ENCODE assay signal across 8 mouse cellular contexts in the genomic region with DNA sequence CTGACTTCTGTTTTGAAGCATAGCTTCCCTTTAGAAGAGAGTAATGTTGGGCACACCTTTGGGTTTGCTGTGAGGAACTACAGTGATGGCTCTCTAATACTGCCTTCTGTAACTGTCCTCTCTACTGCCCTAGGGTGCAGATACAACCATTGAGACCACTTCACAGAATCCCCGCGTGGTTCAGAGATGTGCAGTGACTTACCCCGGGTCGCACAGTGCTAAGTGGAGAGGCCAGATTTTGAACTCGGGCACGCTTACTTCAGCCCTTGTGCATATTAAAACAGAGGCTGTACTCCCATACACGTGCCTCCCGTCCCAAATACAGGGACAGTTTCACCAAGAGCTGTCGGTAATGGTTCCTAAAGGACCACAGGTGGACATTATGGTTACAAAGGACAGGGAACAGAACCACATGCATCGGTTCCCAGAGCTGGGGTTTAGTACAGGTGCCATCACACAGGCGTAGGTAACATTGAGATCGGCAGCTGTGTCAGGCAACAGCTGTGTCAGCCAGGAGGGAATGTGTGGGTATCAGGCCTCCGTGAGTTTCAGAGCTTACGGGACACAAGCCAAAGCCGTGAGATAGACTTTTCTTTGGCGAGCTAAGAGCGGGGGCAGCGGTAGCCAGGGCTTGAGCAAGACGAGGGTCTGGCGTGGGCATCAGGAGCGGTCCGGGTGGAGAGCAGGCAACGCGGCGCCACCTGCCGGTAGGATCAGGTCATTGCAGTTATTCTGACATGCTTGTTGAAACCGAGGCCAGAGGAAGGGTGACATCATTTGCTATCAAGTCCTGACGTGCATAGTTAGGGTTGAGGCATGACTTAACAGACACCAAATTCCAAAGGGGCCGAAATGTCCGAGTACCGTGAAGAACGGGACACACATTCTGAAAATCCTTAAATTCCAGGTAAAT.
DNase-seq lines count a peak whose midpoint lies in the region; ATAC-seq lines count a peak whose summit lies in the region.

No protein-coding gene starts in this region.

- H3K4me2 ChIP-seq in lung, embryonic 15.5 days = peak overlapping the region; percentile 61

- no peaks in the 10 kb centered on the region for H3K36me3 ChIP-seq in hindbrain, embryonic 10.5 days
- no peaks in the 10 kb centered on the region for H3K36me3 ChIP-seq in lung, embryonic 15.5 days

- H3K4me1 ChIP-seq in hindbrain, embryonic 10.5 days (replicated peaks) = peaks cover 16% of the 10 kb centered on the region
- H3K4me1 ChIP-seq in lung, embryonic 15.5 days = peaks cover 19% of the 10 kb centered on the region

- 6% methylated on average over 32 of the region's 32 CpGs for WGBS in hindbrain, embryonic 10.5 days
- WGBS in lung, embryonic 15.5 days = 6% methylated on average over 32 of the region's 32 CpGs

- peaks cover 7% of the 10 kb centered on the region for H3K27me3 ChIP-seq in hindbrain, embryonic 10.5 days (ENCODE audit: insufficient read depth, poor library complexity, severe bottlenecking)
- peaks cover 3% of the 10 kb centered on the region; the same call in 1 of the 2 replicates for H3K27me3 ChIP-seq in lung, embryonic 15.5 days

- no peaks in the 10 kb centered on the region for H3K9me3 ChIP-seq in hindbrain, embryonic 10.5 days
- H3K9me3 ChIP-seq in lung, embryonic 15.5 days = no peaks in the 10 kb centered on the region

- no peak overlapping the region for H3K27ac ChIP-seq in hindbrain, embryonic 10.5 days
- no peak overlapping the region for H3K27ac ChIP-seq in lung, embryonic 15.5 days

- peak overlapping the region; percentile 43 for H3K4me3 ChIP-seq in hindbrain, embryonic 10.5 days
- H3K4me3 ChIP-seq in lung, embryonic 15.5 days = peak overlapping the region; percentile 26

- DNase-seq in Muller cell, postnatal 12 days (ENCODE audit: inconsistent ontology term) = peak; percentile 75
- peak; percentile 96 to 97 for DNase-seq in cerebellum, postnatal 10 days
- peak; percentile 61 to 93 for DNase-seq in frontal cortex, adult 2 months (ENCODE audit: extremely low spot score in 1 of 2, low spot score in 1 of 2)
- DNase-seq in hindbrain, embryonic 10.5 days (ENCODE audit: low spot score) = peak; percentile 91
- peak; percentile 64 for DNase-seq in layer of hippocampus, adult 9-10 months (ENCODE audit: low spot score)
- peak; percentile 66 for DNase-seq in ovary, postnatal 10 days (ENCODE audit: low spot score)
- DNase-seq in thymus, postnatal 0 days (ENCODE audit: low spot score) = peak; percentile 85

- ATAC-seq in lung, embryonic 15.5 days (ENCODE audit: borderline replicate concordance, extremely low read depth, low FRiP score, low TSS enrichment) = peak; percentile 72; the same call in 1 of the 2 replicates

- H3K9ac ChIP-seq in lung, embryonic 15.5 days = no peak overlapping the region
